Mouse (Mus musculus): ENCODE results near the gene Hcst. TPM values are rescaled to one million over a fixed set of nuclear protein-coding genes. Genes with fewer than 3 reads are reported as not detected.

Hcst gene
- total RNA-seq, 2 experiments from 2014 or later, result 2.6 TPM; not detected in 1

DNA sequence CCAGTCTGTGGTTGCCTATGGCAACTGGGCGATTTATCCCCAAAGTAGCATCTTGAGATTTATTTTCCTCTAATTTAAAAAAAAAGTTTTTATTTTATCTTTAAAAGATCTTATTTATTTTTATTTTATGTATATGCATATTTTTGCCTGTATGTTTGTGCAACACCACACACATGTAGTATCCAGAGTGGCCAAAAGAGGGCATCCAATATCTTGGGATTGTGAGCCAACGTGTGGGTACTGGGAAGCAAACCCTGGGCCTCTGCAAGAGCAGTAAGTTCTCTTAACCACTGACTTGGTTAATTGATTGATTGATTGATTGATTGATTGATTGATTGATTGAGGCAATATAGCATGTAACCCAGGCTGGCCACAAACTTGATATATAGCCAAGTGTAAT lies 24.8 kb downstream of the Hcst start:
- DNase-seq (ENCODE audit: low spot score in 2 of 2), result no peak
- intact Hi-C loops (cut with DNase I), result no loop called here

DNA sequence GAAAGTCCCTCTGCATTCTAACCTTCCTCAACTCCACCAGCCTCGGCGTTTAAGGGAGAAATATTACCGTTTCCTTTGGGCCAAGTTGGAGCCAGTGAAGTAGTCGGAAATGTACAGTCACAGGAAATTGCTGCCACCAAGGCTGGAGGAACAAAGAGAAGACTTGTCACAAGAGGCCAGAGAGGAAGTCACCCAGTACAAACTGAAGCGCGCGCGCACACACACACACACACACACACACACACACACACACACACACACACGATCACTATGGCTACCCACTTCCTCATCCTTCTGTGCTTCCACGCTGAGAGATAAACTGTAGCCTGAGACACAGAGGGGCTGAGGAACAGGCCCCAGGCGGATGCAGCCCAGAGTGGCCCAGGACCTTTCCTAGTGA lies 25.3 kb downstream of the Hcst start:
- DNase-seq (ENCODE audit: low spot score in 2 of 2), result peak; percentile 35 to 52
- intact Hi-C loops (cut with DNase I), result no loop called here

DNA sequence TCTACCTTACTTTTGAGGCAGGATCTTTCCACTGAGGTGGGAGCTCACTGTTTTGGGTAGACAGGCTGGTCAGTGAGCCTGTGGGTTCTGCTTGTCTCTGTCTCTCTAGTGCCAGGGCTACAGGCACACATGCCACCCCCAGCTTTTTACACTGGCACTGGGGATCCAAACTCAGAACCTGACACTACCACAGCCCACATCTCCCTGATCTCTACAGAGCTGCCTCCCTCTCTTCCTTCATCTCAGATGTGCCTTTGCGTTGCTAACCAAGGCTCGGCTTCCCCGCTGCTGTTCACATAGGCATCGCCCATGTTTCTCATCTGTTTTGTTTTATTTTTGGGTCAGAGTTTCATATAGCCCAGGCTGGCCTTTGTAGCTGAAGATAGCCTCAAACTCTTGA lies 26.0 kb downstream of the Hcst start:
- intact Hi-C loops (cut with DNase I), result no loop called here
- DNase-seq (ENCODE audit: low spot score in 2 of 2), result no peak

DNA sequence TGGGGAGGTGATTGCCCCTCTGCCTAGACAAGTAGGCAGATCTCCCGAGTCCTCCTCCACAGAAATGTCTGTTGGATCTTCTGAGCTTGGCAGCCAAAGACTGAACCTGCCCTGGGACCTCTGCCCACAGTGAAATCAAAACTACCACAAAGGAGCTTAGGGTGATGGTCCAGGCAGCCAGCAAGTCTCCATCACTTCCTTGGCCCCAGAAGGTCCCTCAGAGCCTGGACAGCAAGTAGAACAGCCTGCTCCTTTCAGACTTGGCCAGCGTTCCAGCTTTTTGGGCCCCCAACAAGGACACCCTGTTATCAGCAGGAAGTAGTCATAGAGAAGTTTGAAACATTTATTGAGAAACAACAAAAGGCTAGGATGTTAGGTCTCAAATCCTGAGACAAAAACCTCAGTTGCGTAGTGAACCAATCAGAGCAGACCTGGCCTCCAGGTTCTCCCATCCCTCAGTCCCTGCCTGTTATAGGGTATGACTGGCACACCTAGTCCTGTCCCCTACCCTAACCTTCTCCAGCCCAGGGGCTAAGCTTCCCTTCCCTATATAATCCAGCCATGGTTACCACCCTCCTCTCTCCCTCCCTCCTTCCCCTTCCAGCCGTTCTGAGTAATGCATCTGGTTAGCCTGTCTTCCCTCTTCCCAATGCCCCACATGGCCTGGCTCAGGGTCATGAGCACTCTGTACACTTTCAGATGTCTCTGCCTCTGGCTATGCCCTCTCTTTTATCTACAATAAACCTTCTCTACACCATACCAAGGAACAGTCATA lies 26.7 kb downstream of the Hcst start:
- DNase-seq (ENCODE audit: low spot score in 2 of 2), result no peak
- intact Hi-C loops (cut with DNase I), result no loop called here

DNA sequence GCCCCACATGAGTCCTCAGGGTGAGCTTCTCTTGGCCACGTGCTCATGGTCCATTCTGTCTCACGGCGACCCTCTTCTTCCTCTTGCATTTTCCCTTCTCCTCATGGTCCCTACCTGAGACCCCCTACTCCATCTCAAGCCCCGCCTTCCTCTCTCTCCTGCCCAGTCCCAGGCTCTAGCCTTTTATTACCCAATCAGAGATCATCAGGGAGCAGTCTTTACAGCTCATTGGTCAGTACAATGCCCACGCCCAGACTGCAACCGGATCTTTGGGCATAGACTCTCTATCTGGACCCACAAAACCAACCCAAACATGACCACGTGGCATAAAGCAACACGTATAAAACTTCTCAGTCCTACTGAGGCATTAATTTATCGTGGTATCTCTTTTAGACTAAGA lies 35.5 kb downstream of the Hcst start:
- DNase-seq (ENCODE audit: low spot score in 2 of 2), result no peak
- intact Hi-C loops (cut with DNase I), result no loop called here

DNA sequence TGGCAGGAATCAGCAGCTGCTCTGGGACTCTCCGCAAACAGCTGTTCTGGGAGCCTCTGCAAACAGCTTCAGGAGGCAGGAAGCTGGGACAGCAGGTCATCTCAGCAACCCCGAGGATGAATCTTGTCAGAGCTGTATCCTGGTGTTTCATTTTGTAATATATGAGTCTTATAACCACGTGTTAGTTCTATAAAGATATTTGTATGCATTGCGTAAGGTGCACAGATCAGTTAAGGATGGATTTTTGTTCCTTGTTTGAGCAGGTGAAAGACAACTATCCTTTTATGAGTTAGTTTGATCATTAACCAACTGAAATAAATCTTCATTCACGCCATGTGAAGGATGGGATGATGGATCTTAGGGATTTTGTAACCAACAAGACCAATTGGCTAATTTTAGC lies 39.6 kb downstream of the Hcst start:
- DNase-seq (ENCODE audit: low spot score in 2 of 2), result no peak
- intact Hi-C loops (cut with DNase I), result no loop called here

DNA sequence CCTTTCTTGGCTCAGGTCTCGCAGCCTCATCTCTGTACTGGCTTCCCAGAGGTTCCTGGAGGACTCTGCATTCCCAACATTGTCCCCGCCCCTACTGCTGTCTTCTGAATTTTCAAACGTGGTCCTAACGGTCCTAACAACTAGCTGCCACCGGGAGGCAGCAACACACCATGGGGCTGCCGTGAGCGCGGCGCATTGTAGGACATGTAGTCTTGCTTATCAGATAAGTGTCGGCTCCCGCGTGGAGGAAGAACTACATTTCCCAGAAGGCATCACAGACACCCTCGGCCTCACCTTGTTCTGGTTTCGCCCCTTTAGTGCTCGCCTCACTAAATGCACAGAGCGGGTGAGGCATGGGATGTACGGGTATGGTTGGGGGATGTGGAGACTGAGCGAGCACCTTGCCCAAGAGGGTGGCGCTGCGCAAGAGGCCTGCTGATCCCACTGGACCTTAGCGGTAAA lies 46.1 kb downstream of the Hcst start:
- intact Hi-C loops (cut with DNase I), result loop anchor here (2.0 to 5.0 kb wide), 2 partner anchors 36 to 57 kb away; no protein-coding TSS in a partner anchor
- DNase-seq (ENCODE audit: low spot score in 2 of 2), result peak; percentile 96 to 98

Other genes with a start within 250 kb of the Hcst start
- gene Cox7a1, start 235.7 kb downstream of the Hcst start, total RNA-seq (2021), result 1 to 10 TPM; 3.4 to 4.9 TPM
- gene Capns1, start 221.0 kb downstream of the Hcst start, total RNA-seq (2021), result 100 to 1,000 TPM; 194 to 196 TPM
- gene Polr2i, start 187.9 kb downstream of the Hcst start, total RNA-seq (2021), result 10 to 100 TPM; 55.8 to 59.8 TPM
- 100 to 1,000 TPM; 149 to 153 TPM for gene Tbcb, start 187.6 kb downstream of the Hcst start, total RNA-seq (2021)
- not detected for gene Ovol3, start 184.1 kb downstream of the Hcst start, total RNA-seq (2021)
- under 1 TPM in 1 of 2 experiments, not detected in 1; 0.26 TPM for gene Thap8, start 139.8 kb downstream of the Hcst start, total RNA-seq (2021)
- gene Wdr62, start 139.4 kb downstream of the Hcst start, total RNA-seq (2021), result 1 to 10 TPM; 1.2 to 2.0 TPM
- gene Clip3, start 128.1 kb downstream of the Hcst start, total RNA-seq (2021), result 100 to 1,000 TPM; 499 to 503 TPM
- gene Alkbh6, start 111.1 kb downstream of the Hcst start, total RNA-seq (2021), result 10 to 100 TPM; 53.4 to 55.3 TPM
- gene Syne4, start 105.0 kb downstream of the Hcst start, total RNA-seq (2021), result 1 to 10 TPM; 6.9 to 8.2 TPM
- under 1 TPM; 0.40 to 0.44 TPM for gene E130208F15Rik, start 98.1 kb downstream of the Hcst start, total RNA-seq (2021)
- 10 to 100 TPM in 1 of 2 experiments, 1 to 10 TPM in 1; 7.3 to 10.2 TPM for gene Sdhaf1, start 96.0 kb downstream of the Hcst start, total RNA-seq (2021)
- gene Lrfn3, start 57.1 kb downstream of the Hcst start, total RNA-seq (2021), result 10 to 100 TPM; 39.1 to 42.5 TPM
- 10 to 100 TPM; 24.9 to 26.1 TPM for gene Tyrobp, start 6.1 kb downstream of the Hcst start, total RNA-seq (2021)
- gene Nfkbid, start 1.9 kb upstream of the Hcst start, total RNA-seq (2021), result 1 to 10 TPM; 2.8 to 4.2 TPM
- gene Aplp1, start 25.7 kb upstream of the Hcst start, total RNA-seq (2021), result 1,000 to 10,000 TPM; 1,098 to 1,148 TPM
- gene Kirrel2, start 37.8 kb upstream of the Hcst start, total RNA-seq (2021), result 1 to 10 TPM; 6.1 to 8.0 TPM
- gene Nphs1, start 38.5 kb upstream of the Hcst start, total RNA-seq (2021), result under 1 TPM; 0.35 to 0.53 TPM
- not detected for gene Prodh2, start 73.8 kb upstream of the Hcst start, total RNA-seq (2021)
- gene Arhgap33, start 115.2 kb upstream of the Hcst start, total RNA-seq (2021), result 100 to 1,000 TPM; 233 to 246 TPM
- gene Hspb6, start 132.3 kb upstream of the Hcst start, total RNA-seq (2021), result 10 to 100 TPM in 1 of 2 experiments, 1 to 10 TPM in 1; 5.3 to 10.8 TPM
- 1 to 10 TPM; 2.7 to 3.8 TPM for gene Proser3, start 132.4 kb upstream of the Hcst start, total RNA-seq (2021)
- gene Lin37, start 140.0 kb upstream of the Hcst start, total RNA-seq (2021), result 10 to 100 TPM; 37.5 to 39.0 TPM
- gene U2af1l4, start 143.4 kb upstream of the Hcst start, total RNA-seq (2021), result 10 to 100 TPM; 60.2 to 61.4 TPM
- gene Gm49396, start 143.5 kb upstream of the Hcst start, total RNA-seq (2021), result 1 to 10 TPM; 3.8 to 4.6 TPM
- 10 to 100 TPM; 81.0 to 81.3 TPM for gene Psenen, start 143.8 kb upstream of the Hcst start, total RNA-seq (2021)
- gene Igflr1, start 145.6 kb upstream of the Hcst start, total RNA-seq (2021), result 1 to 10 TPM; 1.1 to 1.6 TPM
- 10 to 100 TPM; 48.5 to 49.0 TPM for gene Kmt2b, start 168.9 kb upstream of the Hcst start, total RNA-seq (2021)
- not detected for gene Zbtb32, start 179.1 kb upstream of the Hcst start, total RNA-seq (2021)
- under 1 TPM; 0.32 to 0.48 TPM for gene Upk1a, start 193.0 kb upstream of the Hcst start, total RNA-seq (2021)
- gene Cox6b1, start 206.3 kb upstream of the Hcst start, total RNA-seq (2021), result 100 to 1,000 TPM; 783 to 807 TPM
- gene Etv2, start 216.0 kb upstream of the Hcst start, total RNA-seq (2021), result not detected
- gene Rbm42, start 230.5 kb upstream of the Hcst start, total RNA-seq (2021), result 10 to 100 TPM; 67.9 to 69.0 TPM
- gene Haus5, start 245.1 kb upstream of the Hcst start, total RNA-seq (2021), result 1 to 10 TPM; 5.9 to 6.5 TPM

Measured in left cerebral cortex, postnatal 14 days (tissue).